Mouse (Mus musculus): ENCODE data around the gene Gpc5.

Gpc5 gene

DNA sequence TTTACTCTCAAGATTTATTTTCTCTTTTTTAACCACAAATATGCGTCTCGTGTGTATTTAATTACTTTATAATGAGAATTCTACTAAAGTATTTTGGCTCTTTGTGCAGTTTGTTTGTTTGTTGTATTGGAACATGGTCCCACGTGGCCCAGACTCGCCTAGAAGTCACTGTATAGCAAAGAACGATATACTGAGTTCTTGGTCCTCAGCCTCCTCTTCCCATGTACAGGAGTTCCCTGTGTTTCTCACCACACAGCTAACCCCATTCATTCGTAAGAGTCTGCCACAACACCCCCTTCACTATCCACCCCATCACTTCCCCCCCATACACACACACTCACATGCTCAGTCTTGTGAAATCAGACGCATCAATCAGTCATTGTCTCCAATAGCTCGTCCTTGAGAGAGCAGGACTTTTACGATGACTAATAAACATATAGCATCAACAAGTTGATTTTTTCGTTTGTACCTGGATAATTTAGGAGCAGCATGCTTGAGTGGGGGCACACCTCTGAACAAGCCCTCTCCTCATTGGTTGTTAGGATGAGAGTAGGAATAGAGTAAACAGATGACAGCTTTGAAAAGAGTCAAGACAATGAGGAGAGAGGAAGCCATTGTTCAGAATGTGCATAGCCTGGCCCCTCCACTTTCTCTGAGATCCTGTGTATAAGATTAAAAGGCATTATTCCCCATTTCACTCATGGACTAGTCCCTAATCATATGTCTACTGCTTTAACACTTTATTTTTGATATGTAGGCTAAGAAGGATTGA lies 740.0 kb downstream of the Gpc5 start:
- DNase-seq (ENCODE audit: extremely low spot score) = no peak

DNA sequence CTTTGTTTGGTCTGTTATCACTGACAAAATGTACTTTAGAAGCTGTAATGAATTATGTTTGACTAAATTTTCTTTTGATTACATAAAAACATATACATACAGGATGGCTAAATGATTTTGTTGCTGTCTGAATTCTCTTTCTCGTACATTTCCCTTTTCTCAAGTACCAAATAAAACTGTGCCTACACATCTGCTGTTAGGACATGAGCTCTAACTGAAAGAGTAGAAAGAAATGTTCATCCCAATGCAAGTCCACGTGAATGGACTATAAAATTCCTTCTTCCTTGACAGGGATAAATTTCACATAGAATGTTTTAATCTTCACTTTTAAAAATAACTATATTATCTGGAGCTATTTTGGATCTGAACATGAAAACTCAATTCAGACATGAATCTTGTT lies 751.8 kb downstream of the Gpc5 start:
- DNase-seq (ENCODE audit: extremely low spot score) = no peak

DNA sequence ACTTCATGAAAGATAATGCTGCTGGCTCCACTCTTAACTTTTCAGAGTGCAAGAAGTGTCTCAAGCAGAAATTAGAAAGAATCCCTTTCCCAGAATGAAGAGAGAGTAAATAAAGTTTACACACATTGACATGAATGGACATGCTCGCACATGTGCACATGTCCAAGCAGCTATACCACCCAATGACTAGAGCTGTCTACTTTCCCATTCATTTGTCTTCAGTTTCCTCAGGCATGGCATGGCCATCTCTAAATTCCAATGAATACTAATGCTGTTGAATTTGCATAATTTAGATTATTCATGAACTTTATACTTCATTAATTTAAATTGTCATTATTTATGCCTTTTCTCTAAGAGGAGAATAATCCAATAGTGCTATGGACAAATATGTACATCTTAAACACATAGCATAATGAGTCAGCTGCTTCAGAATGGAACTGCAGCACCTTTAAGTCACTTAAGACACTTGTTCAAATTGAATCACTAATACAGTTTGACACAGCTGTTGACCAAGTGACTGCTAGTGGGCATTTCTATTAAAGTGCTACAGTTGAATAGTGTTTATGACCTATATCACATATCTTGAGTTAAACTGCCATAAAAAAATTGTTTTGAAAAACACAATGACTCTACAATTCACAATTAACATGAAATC lies 752.9 kb downstream of the Gpc5 start:
- no peak for DNase-seq (ENCODE audit: extremely low spot score)

DNA sequence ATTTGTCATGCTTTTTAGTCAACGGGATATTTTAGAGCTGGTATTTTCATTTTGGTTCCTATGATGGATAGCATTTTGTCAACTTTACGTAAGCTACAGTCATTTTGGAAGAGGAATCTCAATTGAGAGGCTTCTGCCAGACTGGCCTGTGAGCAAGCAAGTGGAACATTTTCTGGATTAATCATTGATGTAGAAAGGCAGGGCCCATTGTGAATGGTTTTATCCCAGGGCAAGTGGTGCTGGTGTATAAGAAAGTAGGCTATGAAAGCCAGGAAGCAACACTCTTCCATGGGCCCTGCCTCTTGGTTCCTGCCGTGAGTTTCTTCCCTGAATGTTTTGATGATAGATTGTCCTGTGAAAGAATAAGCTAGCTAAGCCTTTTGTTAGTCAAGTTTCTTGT lies 777.1 kb downstream of the Gpc5 start:
- DNase-seq (ENCODE audit: extremely low spot score) = no peak

DNA sequence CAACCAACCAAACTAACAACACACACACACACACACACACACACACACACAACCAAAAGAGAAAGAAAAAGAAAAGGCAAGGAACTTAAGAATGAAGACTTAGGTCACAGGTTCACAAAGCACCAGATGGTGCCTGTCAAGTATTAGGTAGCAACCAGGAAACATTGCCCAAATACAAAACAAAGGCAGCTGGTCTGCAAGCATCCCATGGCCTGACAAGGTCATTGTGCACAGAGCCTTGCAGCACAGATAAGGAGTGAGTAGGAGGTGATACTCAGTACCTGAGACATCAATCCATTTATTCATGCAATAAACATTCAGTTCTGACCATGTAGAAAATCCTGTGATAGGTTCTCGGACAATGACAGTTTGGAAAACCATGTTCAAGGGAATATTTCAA lies 884.0 kb downstream of the Gpc5 start:
- no peak for DNase-seq (ENCODE audit: extremely low spot score)

DNA sequence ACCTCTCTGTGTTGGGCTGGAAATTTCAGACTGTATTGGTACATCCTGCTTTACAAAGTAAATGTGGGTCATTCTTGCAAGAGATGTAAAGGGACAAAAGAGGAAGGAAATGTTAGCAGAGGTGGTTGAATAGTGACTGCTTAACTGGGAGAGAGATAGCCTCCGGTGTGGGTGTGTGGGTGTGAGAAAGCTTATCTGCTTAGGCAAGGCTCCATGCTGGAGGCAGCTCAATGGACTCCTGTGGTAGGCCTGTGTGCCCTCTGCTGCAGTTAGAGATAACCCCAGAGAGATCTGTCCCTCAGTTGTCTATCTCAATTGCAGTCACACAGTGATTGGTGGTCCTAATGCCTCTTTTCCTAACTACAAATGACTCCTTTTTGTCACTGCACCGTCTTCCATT lies 887.2 kb downstream of the Gpc5 start:
- DNase-seq (ENCODE audit: extremely low spot score) = no peak

DNA sequence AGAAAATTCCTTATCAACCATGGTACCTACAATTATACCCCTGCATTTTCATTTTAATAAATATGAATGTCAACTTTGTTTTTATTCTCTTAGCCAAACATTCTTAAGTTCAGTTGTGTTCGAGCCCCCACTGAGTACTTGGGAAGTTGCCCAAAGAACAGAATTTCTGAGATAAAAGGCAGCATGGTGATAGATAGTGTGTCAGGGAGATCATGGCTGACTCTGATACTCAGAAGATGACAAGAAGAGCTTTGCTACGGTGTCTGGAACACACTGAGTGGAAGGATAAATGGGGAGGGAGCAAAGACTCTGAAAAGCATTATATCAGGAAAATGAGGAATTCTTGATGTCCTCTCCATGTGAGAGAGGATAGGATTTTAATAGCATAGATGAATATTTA lies 898.7 kb downstream of the Gpc5 start:
- no peak for DNase-seq (ENCODE audit: extremely low spot score)

DNA sequence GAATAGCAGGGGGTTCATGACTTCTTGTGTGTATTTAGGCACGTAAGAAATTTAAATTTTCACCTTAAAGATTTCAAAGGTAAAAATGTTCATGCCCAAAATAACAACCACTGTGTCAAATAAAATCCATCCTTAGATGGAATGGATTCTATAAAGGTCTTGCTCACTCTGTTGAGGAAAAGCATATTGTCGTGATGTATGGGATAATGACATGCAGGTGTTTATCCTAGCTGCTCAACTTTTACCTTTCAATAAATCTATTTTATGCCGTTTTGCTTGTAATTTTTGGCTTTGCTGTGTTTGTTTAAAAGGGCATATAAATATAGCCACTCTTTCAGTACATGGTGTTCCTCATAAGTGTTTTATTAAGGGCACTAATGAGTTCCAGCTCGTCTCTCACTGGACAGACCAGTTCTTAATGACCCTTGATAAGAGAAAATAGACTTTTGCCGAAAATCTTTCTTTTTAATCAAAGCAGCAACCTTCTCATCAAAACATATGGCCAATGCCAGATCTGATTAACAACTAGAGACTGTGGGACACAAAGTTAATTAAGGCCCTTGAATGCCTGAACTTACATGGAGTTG lies 901.6 kb downstream of the Gpc5 start:
- no peak for DNase-seq (ENCODE audit: extremely low spot score)

DNA sequence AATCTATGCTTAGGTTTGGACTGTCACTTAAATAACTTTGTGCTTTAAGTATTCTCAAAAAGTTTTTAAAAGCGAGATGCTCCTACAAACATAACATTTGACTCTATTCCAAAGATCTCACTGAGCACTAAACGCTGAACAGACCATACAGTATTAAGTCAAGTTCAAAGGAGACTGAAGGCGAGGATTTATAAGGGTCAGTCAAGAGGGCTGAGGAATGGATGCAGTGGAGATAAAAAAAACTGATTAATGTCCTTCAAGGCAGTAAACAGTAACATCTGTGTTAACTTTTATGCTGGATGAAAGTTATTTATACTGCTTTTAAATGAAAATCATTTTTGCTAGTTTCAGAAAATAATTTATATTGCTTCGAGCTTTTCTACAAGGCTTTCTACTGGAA lies 906.9 kb downstream of the Gpc5 start:
- DNase-seq (ENCODE audit: extremely low spot score) = no peak

DNA sequence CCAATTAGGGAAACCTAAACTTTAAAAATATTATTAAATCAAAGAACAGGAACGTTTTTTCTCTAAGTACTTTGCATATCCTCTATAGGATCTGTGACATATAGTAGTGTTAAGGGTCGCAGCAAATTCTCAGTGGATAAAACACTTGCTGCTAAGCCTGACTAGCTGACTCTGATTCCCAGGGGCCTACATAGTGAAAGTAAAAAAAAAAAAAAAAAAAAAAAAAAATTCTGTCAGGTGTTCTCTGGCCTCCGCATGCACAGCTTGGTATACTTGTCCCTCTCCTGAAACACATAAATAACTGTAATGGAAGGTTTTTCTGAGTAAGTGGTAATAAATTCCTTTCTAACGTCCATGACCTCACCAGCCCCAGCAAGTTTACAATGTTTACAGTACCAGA lies 995.0 kb downstream of the Gpc5 start:
- DNase-seq (ENCODE audit: extremely low spot score) = no peak

DNA sequence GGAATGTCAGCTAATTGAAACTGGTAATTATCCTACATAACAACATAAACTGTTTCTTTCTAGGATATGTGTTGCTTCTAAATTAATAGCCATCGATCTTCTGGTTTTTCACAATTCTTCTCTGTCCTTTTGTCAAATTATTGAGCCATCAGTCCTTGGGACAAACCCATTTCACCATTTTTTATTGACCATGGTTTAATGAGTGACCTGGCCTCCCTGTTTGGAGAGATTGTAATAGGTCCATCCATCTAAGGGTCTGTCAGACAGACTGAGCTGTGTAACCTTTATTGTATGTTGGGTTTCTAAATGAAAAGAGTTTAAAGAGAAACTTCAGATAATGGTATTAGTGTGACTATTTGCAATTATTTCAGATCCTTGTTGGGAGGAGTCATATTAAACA lies 1035.9 kb downstream of the Gpc5 start:
- DNase-seq (ENCODE audit: extremely low spot score) = no peak

DNA sequence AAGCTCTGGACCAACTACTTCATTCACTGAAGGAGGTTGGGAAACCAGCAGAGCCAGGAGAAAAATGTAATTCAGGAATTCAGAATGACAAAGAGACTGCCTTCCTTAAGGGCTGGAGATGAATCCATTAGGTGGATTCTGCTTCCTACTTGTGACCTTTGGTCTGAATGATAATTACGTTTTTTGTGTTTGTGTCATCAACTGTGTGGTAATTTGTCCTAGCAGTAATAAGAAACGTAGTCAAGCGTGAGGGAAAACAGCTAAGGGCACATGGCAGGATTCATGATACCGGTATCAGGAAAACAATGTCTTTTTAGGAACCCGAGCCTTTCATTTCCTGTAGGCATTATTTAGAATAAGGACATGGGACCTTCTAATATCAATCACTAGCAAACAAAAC lies 1045.3 kb downstream of the Gpc5 start:
- DNase-seq (ENCODE audit: extremely low spot score) = no peak

DNA sequence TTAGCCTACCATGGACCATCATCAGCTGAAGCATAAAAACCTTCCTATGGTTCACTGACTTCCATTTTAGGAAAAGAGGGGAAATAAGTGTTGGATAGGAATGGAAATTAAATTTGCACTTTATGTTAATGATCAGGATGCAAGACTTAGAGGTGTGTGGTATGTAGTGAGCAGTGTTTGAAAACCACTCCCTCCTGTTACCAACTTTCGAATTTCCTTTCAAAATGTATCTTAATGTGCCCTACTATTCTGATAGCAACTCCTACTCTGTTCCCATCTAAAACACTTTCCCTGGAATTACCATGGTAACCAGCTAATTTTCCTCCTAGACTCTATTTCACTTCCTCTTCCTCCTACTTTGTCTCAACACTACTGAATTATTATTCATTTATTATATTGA lies 1045.8 kb downstream of the Gpc5 start:
- DNase-seq (ENCODE audit: extremely low spot score) = no peak

DNA sequence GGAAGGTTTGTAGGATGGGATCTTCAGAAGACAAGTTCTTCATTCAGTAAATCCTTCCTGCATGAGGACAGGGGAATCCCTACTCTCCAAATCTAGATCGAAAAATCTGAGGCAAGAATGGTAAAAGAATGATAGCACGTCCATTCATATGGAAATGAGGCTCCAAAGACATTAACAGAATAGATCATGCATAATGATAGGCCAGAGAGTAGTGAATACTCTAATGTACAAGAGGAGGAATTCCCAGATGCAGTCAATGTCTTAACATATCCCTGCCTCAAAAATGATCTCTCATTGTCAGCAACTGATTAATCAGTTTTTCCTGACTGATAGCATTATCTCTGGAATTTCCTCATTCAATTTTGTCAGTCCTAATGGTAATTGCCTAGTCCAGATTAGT lies 1070.6 kb downstream of the Gpc5 start:
- DNase-seq (ENCODE audit: extremely low spot score) = no peak

DNA sequence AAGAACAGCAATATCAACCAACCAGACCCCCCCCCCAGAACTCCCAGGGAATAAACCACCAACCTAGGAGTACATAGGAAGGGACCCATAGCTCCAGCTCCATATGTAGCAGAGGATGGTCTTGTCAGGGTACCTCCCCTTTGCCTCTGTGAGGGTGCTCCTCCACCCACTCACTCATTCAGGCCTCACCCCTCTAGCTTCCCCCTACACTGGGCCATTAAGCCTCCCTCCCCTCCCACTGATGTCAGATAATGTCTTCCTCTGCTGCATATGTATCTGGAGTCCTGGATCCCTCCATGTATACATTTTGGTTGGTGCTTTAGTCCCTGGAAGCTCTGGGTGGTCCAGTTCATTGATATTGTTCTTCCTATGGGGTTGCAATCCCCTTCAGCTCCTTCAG lies 1075.4 kb downstream of the Gpc5 start:
- no peak for DNase-seq (ENCODE audit: extremely low spot score)

DNA sequence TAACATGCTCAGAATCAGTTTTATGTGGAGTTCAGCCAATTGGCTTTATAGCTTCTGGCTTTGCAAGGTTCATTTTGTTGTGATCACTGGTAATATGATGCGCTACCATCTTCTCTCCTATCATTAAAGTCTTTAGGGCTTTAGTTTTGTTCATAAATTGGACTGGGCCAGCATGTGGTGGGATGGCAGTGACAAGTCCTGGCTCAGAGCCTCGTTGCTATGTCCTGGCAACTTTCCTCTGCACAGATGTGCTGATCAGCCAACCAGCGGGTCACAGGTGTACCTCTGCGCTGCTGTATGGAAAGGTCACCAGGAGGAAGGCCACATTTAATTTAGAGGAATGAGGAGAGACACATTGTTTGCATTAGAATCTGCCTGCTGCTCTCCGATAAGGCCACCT lies 1077.1 kb downstream of the Gpc5 start:
- DNase-seq (ENCODE audit: extremely low spot score) = no peak

DNA sequence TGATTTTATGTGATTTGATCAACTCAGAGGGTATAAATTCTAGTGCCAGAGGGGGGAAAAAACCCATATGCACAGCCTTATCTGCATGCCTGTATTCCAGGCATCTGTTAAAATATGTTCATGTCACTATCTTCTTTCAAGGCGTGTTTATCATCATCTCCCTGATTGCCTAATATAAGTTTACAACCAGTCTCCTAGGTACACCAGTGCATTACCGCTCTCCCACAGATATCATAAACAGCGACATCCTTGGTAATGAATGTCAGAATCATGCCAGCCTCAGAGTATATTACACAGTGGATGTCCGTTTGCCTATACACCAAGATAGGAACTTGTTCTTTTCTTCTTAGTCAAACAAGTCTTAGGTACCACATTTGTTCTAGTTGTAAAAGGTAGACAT lies 1095.0 kb downstream of the Gpc5 start:
- DNase-seq (ENCODE audit: extremely low spot score) = no peak

DNA sequence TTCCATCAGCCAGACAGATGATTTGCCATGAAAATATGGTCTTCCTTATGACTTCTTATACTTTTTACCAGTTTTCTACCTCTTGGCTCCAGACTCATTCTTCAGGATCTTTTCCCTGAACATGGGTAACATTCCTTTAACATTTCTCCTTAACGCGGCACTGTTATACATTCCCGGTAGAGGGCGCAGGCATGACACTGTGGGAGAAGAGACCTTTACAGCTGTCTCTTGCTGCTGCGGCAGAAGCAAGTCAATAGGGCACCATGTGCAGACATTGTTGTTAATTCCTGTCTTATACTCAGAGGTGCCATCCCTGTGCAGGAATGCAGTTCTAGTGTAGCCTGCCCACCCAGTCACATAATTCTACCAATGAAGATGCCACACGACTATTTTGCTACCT lies 1115.0 kb downstream of the Gpc5 start:
- DNase-seq (ENCODE audit: extremely low spot score) = peak; percentile 48

DNA sequence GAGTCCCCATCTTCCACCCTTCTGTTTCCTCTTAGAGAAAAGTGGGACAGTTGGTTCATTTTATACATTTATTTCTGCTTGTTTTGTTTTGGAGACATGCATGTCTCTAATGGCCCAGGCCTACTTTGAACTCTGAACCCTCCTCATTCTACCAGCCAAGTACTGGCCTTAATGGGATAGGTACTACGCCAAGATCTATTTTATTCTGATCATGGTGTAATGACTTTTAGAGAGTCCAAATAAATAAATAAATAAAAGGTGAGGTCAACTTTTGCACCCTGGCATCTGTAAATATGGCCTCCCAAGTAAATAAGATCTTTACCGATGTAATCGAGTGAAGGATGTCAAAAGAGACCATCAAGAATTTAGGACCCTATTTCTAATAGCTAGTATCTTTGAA lies 1116.6 kb downstream of the Gpc5 start:
- no peak for DNase-seq (ENCODE audit: extremely low spot score)

DNA sequence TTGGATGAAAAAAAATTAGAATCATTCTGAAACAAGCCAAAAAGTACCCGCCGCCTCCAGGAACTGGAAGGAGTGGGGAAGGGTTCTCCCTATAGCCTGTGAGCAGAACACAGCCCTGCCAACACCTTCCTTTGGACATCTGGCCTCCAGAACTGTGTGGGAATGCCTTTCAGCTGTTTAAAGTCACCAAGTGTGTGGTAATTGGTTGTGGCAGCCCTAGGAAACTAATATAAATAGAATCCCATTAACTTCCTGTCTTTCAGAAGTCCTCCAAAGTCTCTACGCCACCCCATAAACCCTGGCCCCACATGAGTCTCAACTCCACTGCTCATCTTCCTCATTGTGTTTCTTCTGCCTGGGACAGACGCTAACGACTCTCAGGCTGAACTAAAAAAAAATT lies 1117.0 kb downstream of the Gpc5 start:
- no peak for DNase-seq (ENCODE audit: extremely low spot score)

DNA sequence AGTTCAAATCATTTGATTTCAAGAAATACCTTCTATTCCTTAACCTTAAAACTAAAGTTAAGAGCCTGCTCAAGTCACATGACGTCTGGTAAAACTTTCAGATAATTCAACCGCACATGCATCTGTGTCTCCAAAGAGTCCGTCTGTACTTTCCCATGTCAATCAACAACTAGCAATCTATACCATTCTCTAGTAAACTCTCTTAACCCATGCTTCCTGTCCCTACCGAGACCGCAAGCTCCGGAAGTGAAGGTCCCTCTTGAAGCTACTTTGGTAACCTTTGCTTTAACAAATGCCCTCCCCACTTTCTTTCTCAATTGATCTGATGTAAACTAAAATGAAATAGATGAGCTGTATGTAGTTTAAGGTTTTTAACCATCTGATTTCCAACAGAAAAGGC lies 1118.3 kb downstream of the Gpc5 start:
- no peak for DNase-seq (ENCODE audit: extremely low spot score)

DNA sequence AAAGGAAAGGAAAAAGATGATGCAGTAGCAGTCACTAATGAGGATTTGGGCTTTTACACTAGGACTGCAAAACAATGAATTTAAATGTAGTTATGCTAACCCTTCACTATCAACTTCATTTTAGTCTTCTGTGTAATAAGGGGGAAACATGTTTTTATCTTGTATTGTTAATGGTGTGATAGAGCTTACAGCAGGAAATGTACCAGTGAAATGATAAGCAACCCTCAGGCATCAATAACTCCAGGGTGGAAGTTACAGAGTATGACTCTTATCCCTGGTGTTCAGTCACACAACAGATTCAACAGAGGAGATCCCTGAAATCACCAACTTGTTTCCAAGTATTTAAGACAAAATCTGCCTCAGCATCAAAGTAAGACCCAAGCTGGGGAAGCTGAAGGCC lies 1120.0 kb downstream of the Gpc5 start:
- DNase-seq (ENCODE audit: extremely low spot score) = no peak

DNA sequence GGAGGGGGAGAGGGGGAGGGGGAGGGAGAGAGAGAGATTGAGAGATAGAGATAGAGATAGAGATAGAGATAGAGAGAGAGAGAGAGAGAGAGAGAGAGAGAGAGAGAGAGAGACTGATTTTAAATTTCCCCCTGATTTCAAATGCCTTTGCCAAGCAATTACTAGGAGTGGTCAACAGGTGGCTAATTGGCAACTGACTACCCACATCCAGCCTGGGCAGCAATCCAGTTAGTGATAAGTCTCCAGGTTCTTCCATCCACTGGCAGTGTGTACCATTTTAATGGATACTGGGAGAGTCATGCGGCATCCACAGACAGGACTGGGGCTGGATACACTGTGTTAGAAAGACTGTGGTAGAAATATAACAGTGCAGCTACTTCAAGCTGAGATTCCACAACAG lies 1166.1 kb downstream of the Gpc5 start:
- DNase-seq (ENCODE audit: extremely low spot score) = no peak

DNA sequence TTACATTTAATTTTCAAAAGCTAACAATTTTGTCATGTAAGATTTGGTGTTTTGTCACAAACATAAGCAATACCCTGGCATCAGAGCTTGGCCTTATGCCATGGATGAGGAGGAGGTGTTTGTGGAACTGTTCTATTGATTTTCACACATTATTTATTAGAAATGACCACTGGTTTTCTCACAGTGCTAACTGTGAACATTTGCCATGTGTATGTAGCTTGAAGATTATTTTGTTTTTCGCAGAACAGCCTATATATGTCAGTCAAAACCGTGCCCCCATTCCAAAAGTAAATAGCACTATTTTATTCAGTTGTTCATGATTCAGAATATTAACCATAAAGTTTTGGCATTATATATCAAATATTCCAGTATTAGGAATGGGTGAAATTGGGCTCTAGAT lies 1216.5 kb downstream of the Gpc5 start:
- DNase-seq (ENCODE audit: extremely low spot score) = no peak
